Mouse (Mus musculus) cerebellum, postnatal 4 days (tissue): ENCODE results near the gene Fndc3b.

Experiments used
- DNase-seq, 2 experiments: peaks; one replicate each; pipeline ENCODE4 v3.0.0; 2022; ENCODE audit warnings: low spot score in 2 of 2, mixed read lengths in 1 of 2

The Fndc3b gene

GRCm38 (mm10) chr3:27709096-27709905 is 1.8 kb downstream of the Fndc3b start:
- DNase-seq, result no peak

DNA sequence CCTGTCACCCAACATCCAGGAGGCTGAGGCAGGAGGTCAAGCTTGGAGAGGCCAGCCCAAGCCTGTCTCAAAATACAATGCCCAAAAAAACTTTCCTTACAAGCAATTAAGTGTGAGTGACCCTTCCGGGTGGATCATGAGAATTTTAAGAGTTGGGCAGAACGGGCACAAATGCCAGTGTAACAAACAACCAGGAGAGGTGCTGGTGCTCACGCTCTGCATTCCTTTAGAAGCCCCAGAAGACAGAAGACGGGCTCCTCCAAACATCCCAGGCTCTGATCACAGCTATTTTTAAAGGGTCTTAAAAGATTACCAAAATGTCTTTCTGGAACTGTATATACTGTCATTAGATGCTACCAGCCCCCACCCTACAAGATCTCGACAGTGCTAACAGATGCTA is 2.5 kb downstream of the Fndc3b start:
- no peak for DNase-seq

DNA sequence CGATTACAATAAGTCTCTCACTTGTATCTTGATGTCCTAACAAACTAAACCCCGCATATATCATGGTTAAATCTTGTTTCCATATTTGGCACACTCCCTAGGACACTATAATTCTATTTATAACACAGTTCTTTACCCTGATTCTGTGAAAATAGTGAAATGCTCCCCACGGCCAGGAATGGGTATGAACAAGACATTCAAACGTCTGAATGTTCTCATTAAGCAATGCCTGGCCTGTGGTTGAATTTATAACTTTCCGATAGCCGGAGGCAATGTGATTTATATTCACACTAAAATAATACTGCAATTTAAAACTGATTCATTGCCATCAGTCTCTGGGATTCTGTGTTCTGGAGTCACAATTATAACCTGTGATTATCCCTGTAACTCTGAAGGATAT is 5.3 kb downstream of the Fndc3b start:
- no peak for DNase-seq

GRCm38 (mm10) chr3:27705056-27705455 is 6.1 kb downstream of the Fndc3b start:
- no peak for DNase-seq

DNA sequence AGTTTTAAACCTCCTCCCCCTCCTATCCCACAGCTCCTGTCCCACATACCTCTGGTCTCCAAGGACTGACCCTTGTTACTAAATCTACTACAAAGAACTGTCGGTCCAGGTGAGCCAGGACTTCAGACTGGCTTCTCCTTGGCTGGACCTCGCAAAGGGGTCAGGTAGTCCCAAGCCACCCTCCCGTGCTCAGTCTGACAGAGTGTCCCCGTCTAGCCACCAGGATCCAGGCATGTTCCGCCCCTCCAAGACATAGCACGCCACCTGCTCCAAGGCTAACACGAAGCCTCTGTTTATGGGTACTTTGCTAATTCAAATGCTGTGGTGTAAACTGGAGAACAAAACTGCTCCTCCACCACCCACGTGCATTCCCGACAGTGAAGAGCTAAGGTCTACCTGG is 6.5 kb downstream of the Fndc3b start:
- no peak for DNase-seq

GRCm38 (mm10) chr3:27703531-27703930 is 7.6 kb downstream of the Fndc3b start:
- DNase-seq, result no peak

GRCm38 (mm10) chr3:27703081-27703480 is 8.0 kb downstream of the Fndc3b start:
- no peak for DNase-seq

- DNase-seq, result no peak
Measured at GRCm38 (mm10) chr3:27698671-27699070, 12.4 kb downstream of the Fndc3b start.

- DNase-seq, result no peak
Measured at GRCm38 (mm10) chr3:27696449-27696797, 14.7 kb downstream of the Fndc3b start.

DNA sequence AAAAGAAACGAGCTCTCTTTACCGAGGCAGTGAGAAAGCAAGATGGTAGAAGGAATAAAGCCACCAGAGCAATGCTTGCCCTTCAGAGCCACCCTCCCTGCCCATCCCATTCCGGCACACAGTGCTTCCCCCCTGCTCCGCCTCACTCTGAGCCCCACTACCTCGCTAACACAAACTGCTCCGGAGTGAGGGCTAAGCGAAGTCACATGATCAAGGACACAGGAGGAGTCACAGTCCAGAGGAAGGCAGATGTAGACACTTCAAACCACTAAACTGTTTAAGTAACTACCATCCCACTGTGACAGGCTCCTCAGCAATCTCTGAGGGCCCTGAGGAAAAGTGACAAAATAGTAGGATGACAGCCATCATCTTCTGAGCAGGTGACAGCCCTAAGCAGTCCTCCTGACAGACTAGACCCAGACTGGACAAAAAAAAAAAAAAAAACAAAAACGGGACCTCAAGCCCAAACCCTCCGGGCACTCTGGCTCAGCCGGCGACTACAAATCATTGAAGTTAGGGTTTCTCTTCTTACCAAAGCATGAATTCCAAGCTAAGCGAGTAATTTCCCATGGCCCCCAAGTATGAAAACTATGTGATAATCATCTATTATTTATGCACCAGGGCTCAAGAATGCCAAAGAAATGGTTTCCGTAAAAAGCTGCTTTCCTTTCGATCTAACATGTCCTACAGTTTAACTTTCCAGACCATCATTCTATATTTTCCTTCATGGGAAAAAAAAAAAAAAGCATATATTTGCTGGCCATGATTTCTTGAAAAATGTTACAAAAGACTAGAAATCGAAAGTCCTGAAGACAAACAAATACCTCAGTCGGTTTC is 15.3 kb downstream of the Fndc3b start:
- no peak for DNase-seq

DNA sequence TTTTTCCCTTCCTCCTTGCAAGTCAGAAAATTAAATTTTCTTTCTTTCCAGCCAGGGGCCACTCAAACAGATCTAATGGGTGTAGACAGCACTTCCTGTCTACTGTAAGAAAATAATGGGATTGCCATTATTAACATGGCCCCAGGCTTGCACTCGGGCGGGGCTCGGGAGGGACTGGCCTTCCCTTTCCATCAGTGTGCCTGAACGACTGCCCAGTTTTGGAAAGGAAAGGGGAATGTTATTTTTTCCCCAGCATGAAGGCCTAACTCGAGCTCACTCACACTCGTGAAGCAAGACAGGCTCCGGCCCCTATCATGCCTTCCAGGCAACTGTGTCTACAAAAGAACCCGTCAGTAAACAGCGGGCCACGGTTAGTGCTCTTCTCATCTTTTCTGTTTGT is 16.5 kb downstream of the Fndc3b start:
- no peak for DNase-seq

- DNase-seq, result no peak
Measured at GRCm38 (mm10) chr3:27694111-27694510, 17.0 kb downstream of the Fndc3b start.

DNA sequence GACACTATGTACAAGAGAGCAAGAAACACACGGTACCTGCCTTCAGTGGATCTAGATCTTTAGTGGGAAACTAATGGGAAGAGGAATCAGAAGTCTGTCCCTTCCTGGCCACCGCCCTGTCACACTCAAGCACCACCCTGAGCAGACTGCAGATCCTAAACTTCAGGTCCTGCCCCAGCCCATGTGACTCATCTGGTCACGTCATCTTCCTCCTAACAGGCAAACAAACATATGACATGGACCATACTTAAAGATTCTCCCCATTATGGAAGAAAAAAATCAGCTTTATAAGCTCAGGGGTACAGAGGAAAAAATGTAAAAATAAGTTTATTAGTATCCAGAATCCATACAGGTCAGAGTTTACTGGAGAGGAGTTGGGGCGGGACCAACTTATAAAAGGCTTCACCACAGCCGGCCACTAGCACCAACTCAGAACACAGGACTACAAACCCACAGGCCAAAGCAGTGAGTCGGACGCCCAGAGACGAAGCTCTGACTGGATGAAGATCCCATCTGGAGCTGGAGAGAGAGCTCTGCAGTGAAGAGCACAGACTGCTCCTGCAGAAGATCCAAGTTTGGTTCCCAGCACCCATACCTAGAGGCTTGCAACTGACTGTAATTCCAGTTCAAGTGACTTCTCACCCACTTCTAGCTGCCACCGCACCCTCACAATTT is 19.5 kb downstream of the Fndc3b start:
- no peak for DNase-seq

- DNase-seq, result peak in 1 of 2 experiments; percentile 23
Measured at GRCm38 (mm10) chr3:27690030-27690429, 21.1 kb downstream of the Fndc3b start.

GRCm38 (mm10) chr3:27689149-27689865 is 21.8 kb downstream of the Fndc3b start:
- peak in 1 of 2 experiments; percentile 74 for DNase-seq

- no peak for DNase-seq
Measured at GRCm38 (mm10) chr3:27686732-27687491, 24.2 kb downstream of the Fndc3b start.

DNA sequence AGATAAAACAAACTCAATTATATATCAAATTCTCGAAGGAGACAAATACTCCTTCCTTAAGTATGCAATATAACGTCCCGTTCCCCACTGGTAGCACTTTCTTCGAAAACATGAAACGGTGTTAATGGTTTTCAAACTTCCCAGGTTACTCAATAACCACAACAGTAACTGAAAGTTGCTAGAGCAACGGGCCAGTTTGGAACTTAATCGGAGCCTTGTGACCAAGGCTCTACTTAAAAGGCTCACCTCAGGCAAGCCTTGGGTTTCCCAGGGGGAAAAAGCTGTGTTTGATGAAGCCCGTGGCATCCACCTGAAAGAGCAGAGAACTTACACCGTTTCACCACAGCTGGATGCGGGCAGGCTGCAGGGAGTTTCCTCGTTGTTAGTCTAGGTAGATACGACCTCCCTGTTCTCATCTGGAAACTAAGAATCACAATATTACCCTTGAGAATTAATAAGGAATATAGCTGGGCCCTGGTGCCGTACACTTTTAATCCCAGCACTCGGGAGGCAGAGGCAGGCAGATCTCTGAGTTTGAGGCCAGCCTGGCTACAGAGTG is 25.4 kb downstream of the Fndc3b start:
- no peak for DNase-seq

DNA sequence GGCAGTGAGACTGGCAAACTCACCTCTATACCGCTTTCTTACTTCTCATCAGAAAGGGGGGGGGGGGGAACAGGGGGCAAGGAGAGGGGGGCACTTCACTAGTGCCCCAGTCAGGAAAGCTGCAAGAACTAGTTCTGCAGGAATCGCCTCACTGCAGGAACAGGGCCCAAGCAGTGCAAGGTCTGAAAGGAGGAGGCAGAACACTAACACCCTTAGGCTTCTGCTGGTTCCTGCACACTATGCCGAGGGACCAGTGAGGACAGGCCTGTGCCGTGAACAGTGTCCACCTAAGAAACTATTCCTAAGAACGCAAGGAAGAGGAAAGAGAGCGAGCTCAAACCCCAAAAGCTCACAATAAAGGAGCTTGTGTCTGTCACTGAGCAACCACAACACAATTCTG is 26.0 kb downstream of the Fndc3b start:
- no peak for DNase-seq

- no peak for DNase-seq
Measured at GRCm38 (mm10) chr3:27683374-27683773, 27.7 kb downstream of the Fndc3b start.

- no peak for DNase-seq
Measured at GRCm38 (mm10) chr3:27677574-27677973, 33.5 kb downstream of the Fndc3b start.

GRCm38 (mm10) chr3:27673660-27674059 is 37.4 kb downstream of the Fndc3b start:
- DNase-seq, result no peak
